Mouse (Mus musculus) hindbrain, embryonic 11.5 days (tissue): ENCODE measurements around the gene Tsga10. TPM values are rescaled to one million over a fixed set of nuclear protein-coding genes. Genes with fewer than 3 reads are reported as not detected.

Experiments used
- ATAC-seq: fragments of 200-750 bp; cut with Nextera tagmentation; 2 replicates; pipeline ENCODE4 v1.8.0; 2017; ENCODE audit warnings: mild to moderate bottlenecking, moderate TSS enrichment, moderate library complexity; ENCODE audit not compliant: low FRiP score
- DNase-seq: peaks from one replicate; pipeline ENCODE4 v3.0.0-alpha.2; 2015; ENCODE audit warnings: low spot score
- H3K27ac ChIP-seq: fragments of 300-500 bp; sonication (generic); 2 replicates; pipeline ENCODE4 v1.5.1; 2014; ENCODE audit warnings: mild to moderate bottlenecking, low read depth, low read length
- H3K27me3 ChIP-seq: fragments of 300-500 bp; sonication (generic); 2 replicates; pipeline ENCODE4 v1.6.1; 2014; ENCODE audit warnings: mild to moderate bottlenecking, low read length, moderate library complexity, mixed read lengths; ENCODE audit not compliant: control insufficient read depth, insufficient read depth
- H3K36me3 ChIP-seq: fragments of 300-500 bp; sonication (generic); 2 replicates; pipeline ENCODE4 v1.6.1; 2014; ENCODE audit warnings: mild to moderate bottlenecking, low read length, moderate library complexity, mixed read lengths; ENCODE audit not compliant: control insufficient read depth, insufficient read depth
- H3K4me1 ChIP-seq: fragments of 300-500 bp; sonication (generic); replicated peaks from 2 replicates; pipeline ENCODE4 v1.6.1; 2014; ENCODE audit warnings: low read length, mixed read lengths; ENCODE audit not compliant: control insufficient read depth, insufficient read depth
- H3K4me2 ChIP-seq: fragments of 300-500 bp; sonication (generic); replicated peaks from 2 replicates; pipeline ENCODE4 v1.6.1; 2014; ENCODE audit warnings: mild to moderate bottlenecking, low read depth, low read length
- H3K4me3 ChIP-seq: fragments of 300-500 bp; sonication (generic); 2 replicates; pipeline ENCODE4 v1.5.1; 2014; ENCODE audit warnings: low read depth, low read length
- H3K9ac ChIP-seq: fragments of 300-500 bp; sonication (generic); 2 replicates; pipeline ENCODE4 v1.6.1; 2014; ENCODE audit warnings: low read depth, low read length
- H3K9me3 ChIP-seq: fragments of 300-500 bp; sonication (generic); 2 replicates; pipeline ENCODE4 v1.6.1; 2016; ENCODE audit warnings: low read length; ENCODE audit not compliant: control insufficient read depth
- WGBS: fragments of 180-500 bp; shearing (Covaris S2); extraction: QIAGEN DNeasy Blood & Tissue Kit; methylation state at CpG from one replicate; pipeline ENCODE4 v1.1.7; 2014; 5-methylcytosine and 5-hydroxymethylcytosine counted together
- polyA plus RNA-seq: library from polyadenylated mRNA; unstranded; fragments of >200 nt; fragmentation: Nextera tagmentation; extraction: Ambion mirVana; gene quantifications from 2 replicates; pipeline ENCODE4 v1.2.1, GENCODE M21; 2014

Tsga10 gene
- 21.4 and 21.7 TPM in 2 replicates for polyA plus RNA-seq

DNA sequence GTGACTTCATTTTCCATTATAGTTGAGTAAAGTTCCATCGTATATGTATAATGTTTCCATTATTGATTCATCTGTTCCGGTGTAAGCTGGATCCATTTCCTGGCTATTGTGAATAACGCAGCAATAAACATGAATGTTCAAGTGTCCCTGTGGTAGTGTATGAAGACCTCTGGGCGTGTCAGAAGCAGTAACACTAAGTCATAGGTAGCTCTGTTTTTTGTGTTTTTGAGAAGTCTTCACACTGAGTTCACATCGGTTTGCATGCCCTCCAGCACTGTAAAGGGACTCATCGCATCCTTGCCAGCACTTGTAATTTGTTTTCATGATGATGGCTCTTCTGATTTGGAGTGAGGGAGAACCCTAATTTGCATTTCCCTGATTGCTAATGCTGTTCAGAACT is at the start of gene Tsga10:
Gene Tsga10 (minus strand): TSS at position 144 of the 400 bp plus-strand sequence.
- peak within 1 kb of the TSS; percentile 45 for H3K4me3 ChIP-seq
- H3K9me3 ChIP-seq = no peaks in the 10 kb centered on the region
- H3K4me2 ChIP-seq = peak within 1 kb of the TSS; percentile 65
- ATAC-seq (no peak), DNase-seq (no peak)
- no peaks in the 10 kb centered on the region for H3K4me1 ChIP-seq
- peak within 1 kb of the TSS; percentile 78 for H3K27ac ChIP-seq
- peak within 1 kb of the TSS; percentile 66 for H3K9ac ChIP-seq
- H3K27me3 ChIP-seq = no peaks in the 10 kb centered on the region
- WGBS = 84% methylated on average over 6 of the region's 6 CpGs
- H3K36me3 ChIP-seq = no peaks in the 10 kb centered on the region

DNA sequence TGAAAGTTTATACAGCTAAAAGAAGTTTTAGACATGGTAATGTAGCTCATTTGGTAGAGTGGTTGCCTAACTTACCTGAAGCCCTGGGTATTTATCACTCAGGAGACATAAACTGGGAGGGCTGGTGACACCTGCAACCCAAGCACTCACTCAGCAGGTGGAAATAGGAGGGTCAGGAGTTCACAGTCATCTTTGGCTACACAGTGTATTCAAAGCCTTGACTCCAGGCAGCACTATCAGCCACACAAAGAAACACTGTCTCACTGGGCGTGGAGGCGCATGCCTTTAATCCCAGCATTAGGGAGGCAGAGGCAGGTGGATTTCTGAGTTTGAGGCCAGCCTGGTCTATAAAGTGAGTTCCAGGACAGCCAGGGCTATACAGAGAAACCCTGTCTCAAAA is 46.5 kb upstream of the Tsga10 start:
- no peak overlapping the region for H3K4me2 ChIP-seq
- no peak for DNase-seq
- ATAC-seq = no peak
- no peak overlapping the region for H3K27ac ChIP-seq
- no peaks in the 10 kb centered on the region for H3K4me1 ChIP-seq
- H3K9me3 ChIP-seq = no peaks in the 10 kb centered on the region
- H3K27me3 ChIP-seq = no peaks in the 10 kb centered on the region
- no peak overlapping the region for H3K9ac ChIP-seq
- H3K4me3 ChIP-seq = no peak overlapping the region
- no peaks in the 10 kb centered on the region for H3K36me3 ChIP-seq
- 80% methylated on average over 2 of the region's 2 CpGs for WGBS

DNA sequence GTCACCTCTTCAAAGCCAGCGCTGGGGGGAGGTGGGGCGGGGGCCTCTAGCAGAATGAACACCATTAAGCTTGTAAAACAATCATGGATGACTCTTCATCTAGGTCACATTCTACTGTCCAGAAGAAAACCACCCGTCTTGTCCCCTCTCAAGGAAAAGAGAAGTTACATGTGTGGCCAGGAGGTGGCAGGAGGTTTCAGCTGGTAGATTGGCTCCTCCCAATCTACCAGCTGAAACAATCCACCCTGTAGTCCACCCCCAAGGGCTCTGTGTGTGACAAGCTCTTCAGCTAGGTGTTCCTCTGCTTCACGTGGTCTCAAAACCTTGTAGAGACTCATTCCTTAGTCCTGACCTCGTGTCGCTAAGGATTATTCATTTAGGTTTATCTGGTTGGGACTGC is 36.9 kb upstream of the Tsga10 start:
- WGBS = 38% methylated on average over 6 of the region's 6 CpGs
- no peaks in the 10 kb centered on the region for H3K4me1 ChIP-seq
- no peak overlapping the region for H3K4me3 ChIP-seq
- DNase-seq (peak; percentile 39), ATAC-seq (no peak)
- no peaks in the 10 kb centered on the region for H3K27me3 ChIP-seq
- H3K4me2 ChIP-seq = no peak overlapping the region
- H3K36me3 ChIP-seq = peaks cover 4% of the 10 kb centered on the region
- H3K9me3 ChIP-seq = no peaks in the 10 kb centered on the region
- no peak overlapping the region for H3K27ac ChIP-seq
- no peak overlapping the region for H3K9ac ChIP-seq

DNA sequence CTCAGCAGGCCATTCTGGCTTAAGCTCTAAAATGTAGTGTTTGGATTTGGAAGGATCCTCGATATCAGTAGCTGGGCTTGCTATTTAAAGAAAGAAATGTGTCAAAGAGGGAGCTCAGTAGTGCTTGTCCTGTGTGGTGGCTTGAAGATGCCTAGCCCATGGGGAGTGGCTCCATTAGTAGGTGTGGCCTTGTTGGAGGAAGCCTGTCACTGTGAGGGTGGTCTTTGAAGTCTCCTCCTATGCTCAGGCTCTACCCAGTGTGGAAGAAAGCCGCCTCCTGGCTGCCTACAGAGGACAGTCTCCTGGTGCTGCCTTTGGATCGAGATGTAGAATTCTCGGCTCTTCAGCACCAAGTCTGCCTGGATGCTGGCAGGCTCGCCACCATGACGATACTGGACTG is 34.1 kb upstream of the Tsga10 start:
- H3K4me2 ChIP-seq = no peak overlapping the region
- H3K27me3 ChIP-seq = no peaks in the 10 kb centered on the region
- no peak overlapping the region for H3K27ac ChIP-seq
- H3K4me3 ChIP-seq = no peak overlapping the region
- WGBS = 54% methylated on average over 6 of the region's 6 CpGs
- no peak for DNase-seq
- H3K9me3 ChIP-seq = no peaks in the 10 kb centered on the region
- no peaks in the 10 kb centered on the region for H3K4me1 ChIP-seq
- ATAC-seq = no peak
- peaks cover 4% of the 10 kb centered on the region for H3K36me3 ChIP-seq
- H3K9ac ChIP-seq = no peak overlapping the region

DNA sequence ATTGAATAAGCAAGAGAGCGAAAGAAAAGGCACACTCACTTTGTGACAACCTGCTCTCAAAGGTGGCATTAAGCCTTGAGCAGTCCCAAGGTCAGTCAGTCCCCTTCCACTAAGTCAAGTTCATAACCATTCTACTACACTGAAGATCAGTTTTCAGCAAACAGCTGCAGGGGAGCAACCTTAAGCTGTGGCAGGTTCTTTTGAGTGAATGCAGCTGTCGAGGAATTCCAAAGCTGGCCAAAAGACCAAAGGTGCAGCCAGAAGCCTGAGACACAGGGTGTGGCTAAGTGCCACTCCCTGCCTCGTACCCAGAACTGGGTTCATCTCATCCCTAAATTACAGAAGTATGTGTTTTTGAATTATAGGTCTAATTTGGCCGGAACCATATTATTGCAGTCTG is 33.6 kb upstream of the Tsga10 start:
- no peak for ATAC-seq

DNA sequence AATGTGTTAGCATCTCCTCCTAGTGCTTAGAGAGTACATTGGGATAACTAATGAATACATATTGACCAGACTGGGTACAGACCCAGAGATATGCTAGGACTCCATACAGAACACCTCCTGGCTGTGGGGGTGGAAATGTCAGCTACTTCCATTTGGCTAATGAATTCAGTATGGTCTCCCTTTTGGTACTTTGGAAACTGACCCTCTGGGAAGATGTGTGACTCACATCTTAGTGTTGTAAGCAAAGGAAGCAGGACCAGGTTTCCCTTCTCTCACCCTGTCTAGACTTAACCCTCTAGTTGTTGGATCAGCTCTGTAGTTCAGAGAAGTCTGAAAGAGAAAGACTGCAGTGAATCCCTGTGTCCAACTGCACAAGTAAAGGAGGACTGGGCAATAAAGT is 28.4 kb upstream of the Tsga10 start:
- H3K27me3 ChIP-seq = no peaks in the 10 kb centered on the region
- H3K4me2 ChIP-seq = no peak overlapping the region
- no peak overlapping the region for H3K9ac ChIP-seq
- H3K4me3 ChIP-seq = no peak overlapping the region
- no peaks in the 10 kb centered on the region for H3K9me3 ChIP-seq
- peaks cover 4% of the 10 kb centered on the region for H3K36me3 ChIP-seq
- H3K27ac ChIP-seq = no peak overlapping the region
- DNase-seq = no peak
- no peak for ATAC-seq
- H3K4me1 ChIP-seq = no peaks in the 10 kb centered on the region

More for the DNA sequence above, 33.6 kb upstream of the Tsga10 start:
- Histone ChIP-seq H3K4me1 (no peaks in the 10 kb centered on the region), H3K4me2 (no peak overlapping the region), H3K36me3 (peaks cover 4% of the 10 kb centered on the region), H3K4me3 (no peak overlapping the region), H3K27ac (no peak overlapping the region), H3K9ac (no peak overlapping the region), H3K9me3 (no peaks in the 10 kb centered on the region), H3K27me3 (no peaks in the 10 kb centered on the region)
- 84% methylated on average over 4 of the region's 4 CpGs for WGBS
- no peak for DNase-seq

DNA sequence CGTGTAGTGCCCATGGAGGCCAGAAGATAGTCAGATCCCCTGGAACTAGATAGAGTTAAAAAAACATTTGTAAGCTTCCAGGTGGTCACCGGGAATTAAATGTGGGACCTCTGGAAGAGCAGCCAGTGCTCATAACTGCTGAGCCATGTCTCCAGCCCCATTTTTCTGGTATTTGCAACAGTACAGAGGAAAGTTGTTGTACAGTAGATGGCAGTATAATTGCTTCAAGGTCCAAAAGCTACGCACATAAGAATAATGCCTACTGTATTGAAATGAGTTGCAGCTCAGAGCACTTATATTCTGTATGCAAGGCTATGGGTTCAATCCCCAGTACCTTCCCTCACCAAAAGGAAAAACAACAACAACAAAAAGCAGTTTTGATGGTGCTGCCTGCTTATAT is 25.2 kb upstream of the Tsga10 start:
- 77% methylated on average over 3 of the region's 3 CpGs for WGBS
- Histone ChIP-seq H3K4me2 (peak overlapping the region; percentile 68; the same call in 1 of the 2 replicates), H3K4me1 (no peaks in the 10 kb centered on the region), H3K9me3 (no peaks in the 10 kb centered on the region), H3K27ac (no peak overlapping the region), H3K27me3 (no peaks in the 10 kb centered on the region), H3K36me3 (no peaks in the 10 kb centered on the region), H3K4me3 (no peak overlapping the region), H3K9ac (no peak overlapping the region)
- ATAC-seq (no peak), DNase-seq (peak; percentile 1)

DNA sequence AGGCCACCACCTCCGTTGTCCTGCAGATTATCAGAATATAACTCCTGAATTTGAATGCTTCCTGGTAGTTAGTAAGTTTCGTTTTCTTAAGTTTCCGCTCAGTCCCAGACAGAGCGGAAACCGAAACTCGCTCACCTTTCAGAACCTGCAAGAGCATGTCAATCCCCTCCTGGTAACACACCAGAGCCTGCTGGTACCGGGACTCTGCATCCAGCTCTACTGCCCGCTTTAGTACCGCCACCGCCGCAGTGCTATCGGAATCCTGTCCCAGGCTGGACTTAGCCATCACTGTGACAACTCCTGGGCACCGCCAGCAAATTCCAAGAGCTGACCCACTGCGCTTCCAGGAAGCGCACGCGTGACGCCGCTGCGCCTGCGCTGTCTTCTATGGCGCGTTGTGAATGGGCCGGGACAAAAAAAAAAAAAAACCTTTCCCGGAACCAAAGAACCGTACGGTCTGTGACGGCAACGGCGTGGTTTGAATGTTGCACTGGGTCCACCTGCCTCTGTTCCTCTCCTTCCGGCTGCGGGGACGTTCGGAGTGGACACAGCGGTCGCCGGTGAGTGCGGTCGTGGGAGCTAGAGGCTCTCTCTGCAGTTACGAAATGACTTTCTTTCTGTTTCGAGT is 23.9 kb upstream of the Tsga10 start, which contains the start of the genes Mitd1 and Mrpl30:
Gene Mitd1 (minus strand): TSS at position 387 of the 628 bp plus-strand sequence.
Gene Mrpl30 (plus strand): TSS at position 453 of the 628 bp plus-strand sequence.
- Histone ChIP-seq H3K4me1 (no peaks in the 10 kb centered on the region), H3K9me3 (no peaks in the 10 kb centered on the region), H3K9ac (peak within 1 kb of the TSS; percentile 73), H3K4me3 (peak within 1 kb of the TSS; percentile 60), H3K4me2 (peak within 1 kb of the TSS; percentile 68), H3K27me3 (no peaks in the 10 kb centered on the region), H3K27ac (no peak within 1 kb of the TSS), H3K36me3 (no peaks in the 10 kb centered on the region)
- DNase-seq (peak; percentile 94), ATAC-seq (peak; percentile 88)
- WGBS = under 1% methylated on average over 41 of the region's 41 CpGs

DNA sequence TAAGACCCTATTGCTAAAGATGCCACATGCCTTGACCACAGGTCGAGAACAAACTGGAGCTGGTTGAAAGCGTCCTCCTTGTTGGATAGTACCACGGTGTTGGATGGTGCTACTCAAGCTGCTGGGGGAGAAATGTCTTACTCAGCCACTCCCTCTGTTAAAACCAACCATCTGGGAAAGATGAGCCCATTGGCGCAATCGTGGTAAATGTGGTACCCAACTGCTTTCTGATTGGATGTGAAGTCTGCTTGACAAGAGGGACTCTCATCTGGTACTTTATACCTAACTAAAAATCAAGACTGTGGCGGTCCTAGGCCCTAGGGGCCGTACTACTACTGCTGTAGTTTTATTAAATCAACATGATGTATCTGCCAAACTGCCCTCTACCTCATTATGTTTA is 23.0 kb upstream of the Tsga10 start:
- no peak overlapping the region for H3K9ac ChIP-seq
- DNase-seq = no peak
- WGBS = 85% methylated on average over 7 of the region's 7 CpGs

More for the DNA sequence above, 23.0 kb upstream of the Tsga10 start:
- H3K9me3 ChIP-seq = no peaks in the 10 kb centered on the region
- peak overlapping the region; percentile 68 for H3K4me2 ChIP-seq
- H3K4me1 ChIP-seq = no peaks in the 10 kb centered on the region
- ATAC-seq = no peak
- H3K27ac ChIP-seq = no peak overlapping the region
- no peaks in the 10 kb centered on the region for H3K36me3 ChIP-seq
- no peaks in the 10 kb centered on the region for H3K27me3 ChIP-seq
- peak overlapping the region; percentile 60; the same call in 1 of the 2 replicates for H3K4me3 ChIP-seq
